Mouse (Mus musculus) ES-E14 (cell line): ENCODE data around the gene Mex3a.

Experiments used
- CHD2 ChIP-seq: IDR thresholded peaks from 2 replicates; pipeline ENCODE4 v1.6.1; 2014; ENCODE audit warnings: mild to moderate bottlenecking, low read depth, low read length, inconsistent platforms
- MAFK ChIP-seq: IDR thresholded peaks from 2 replicates; pipeline ENCODE4 v1.6.1; 2014; ENCODE audit warnings: mild to moderate bottlenecking, low read depth, low read length, inconsistent platforms; ENCODE audit not compliant: insufficient read depth
- ZNF384 ChIP-seq: IDR thresholded peaks from 2 replicates; pipeline ENCODE4 v1.6.1; 2012; ENCODE audit warnings: low read depth, low read length, inconsistent platforms

- TF ChIP-seq MAFK (no peak), CHD2 (no peak), ZNF384 (no peak)
Measured at GRCm38 (mm10) chr3:88544955-88545591, 12.9 kb downstream of the Mex3a start.
